Mouse (Mus musculus): Measurements from ENCODE around the gene Hrasls. TPM values are rescaled to one million over a fixed set of nuclear protein-coding genes. Genes with fewer than 3 reads are reported as not detected.

Gene Hrasls
- 731 and 838 TPM in 2 replicates for polyA plus RNA-seq (2012; rRNA removed)

- Histone ChIP-seq H3K27ac (ENCODE audit: control insufficient read depth, insufficient read depth, low read depth, low read length) (peak within 1 kb of the TSS; percentile 70; the same call in 1 of the 2 replicates), H3K4me3 (ENCODE audit: control insufficient read depth, low read depth, low read length) (peak within 1 kb of the TSS; percentile 93), H3K4me1 (ENCODE audit: control insufficient read depth, insufficient read depth, low read length) (peaks cover 6% of the 10 kb centered on the region), H3K27me3 (ENCODE audit: control insufficient read depth, insufficient read depth, low read length) (no peaks in the 10 kb centered on the region), H3K36me3 (ENCODE audit: control insufficient read depth, insufficient read depth, low read length) (no peaks in the 10 kb centered on the region)
- TF ChIP-seq CTCF (IDR thresholded peaks at IDR 0.05; ENCODE audit: control insufficient read depth, insufficient read depth, insufficient replicate concordance, low read depth, low read length), result no peak
- TF ChIP-seq POLR2A (IDR thresholded peaks at IDR 0.05; ENCODE audit: control insufficient read depth, low read depth, low read length), result peak; percentile 58; the same call in 1 of the 2 replicates
Measured at GRCm38 (mm10) chr16:29209605-29210411, at the start of gene Hrasls. Hrasls (plus strand) TSS chr16:29209695.

GRCm38 (mm10) chr16:29162271-29162670, 47.2 kb upstream of the Hrasls start:
- Histone ChIP-seq H3K27me3 (ENCODE audit: control insufficient read depth, insufficient read depth, low read length) (no peaks in the 10 kb centered on the region), H3K4me1 (ENCODE audit: control insufficient read depth, insufficient read depth, low read length) (no peaks in the 10 kb centered on the region), H3K4me3 (ENCODE audit: control insufficient read depth, low read depth, low read length) (no peak overlapping the region), H3K27ac (ENCODE audit: control insufficient read depth, insufficient read depth, low read depth, low read length) (no peak overlapping the region), H3K36me3 (ENCODE audit: control insufficient read depth, insufficient read depth, low read length) (no peaks in the 10 kb centered on the region)
- TF ChIP-seq CTCF (IDR thresholded peaks at IDR 0.05; ENCODE audit: control insufficient read depth, insufficient read depth, insufficient replicate concordance, low read depth, low read length) (no peak), POLR2A (IDR thresholded peaks at IDR 0.05; ENCODE audit: control insufficient read depth, low read depth, low read length) (no peak)

- no peak overlapping the region for H3K27ac ChIP-seq (ENCODE audit: control insufficient read depth, insufficient read depth, low read depth, low read length)
- H3K4me1 ChIP-seq (ENCODE audit: control insufficient read depth, insufficient read depth, low read length), result no peaks in the 10 kb centered on the region
- TF ChIP-seq POLR2A (IDR thresholded peaks at IDR 0.05; ENCODE audit: control insufficient read depth, low read depth, low read length), result no peak
- no peak for TF ChIP-seq CTCF (IDR thresholded peaks at IDR 0.05; ENCODE audit: control insufficient read depth, insufficient read depth, insufficient replicate concordance, low read depth, low read length)
- no peak overlapping the region for H3K4me3 ChIP-seq (ENCODE audit: control insufficient read depth, low read depth, low read length)
- H3K36me3 ChIP-seq (ENCODE audit: control insufficient read depth, insufficient read depth, low read length), result no peaks in the 10 kb centered on the region
- no peaks in the 10 kb centered on the region for H3K27me3 ChIP-seq (ENCODE audit: control insufficient read depth, insufficient read depth, low read length)
Measured at GRCm38 (mm10) chr16:29167051-29167450, 42.4 kb upstream of the Hrasls start.

GRCm38 (mm10) chr16:29171741-29172140, 37.8 kb upstream of the Hrasls start:
- Histone ChIP-seq H3K27me3 (ENCODE audit: control insufficient read depth, insufficient read depth, low read length) (no peaks in the 10 kb centered on the region), H3K27ac (ENCODE audit: control insufficient read depth, insufficient read depth, low read depth, low read length) (no peak overlapping the region), H3K36me3 (ENCODE audit: control insufficient read depth, insufficient read depth, low read length) (no peaks in the 10 kb centered on the region), H3K4me3 (ENCODE audit: control insufficient read depth, low read depth, low read length) (no peak overlapping the region), H3K4me1 (ENCODE audit: control insufficient read depth, insufficient read depth, low read length) (no peaks in the 10 kb centered on the region)
- TF ChIP-seq POLR2A (IDR thresholded peaks at IDR 0.05; ENCODE audit: control insufficient read depth, low read depth, low read length), result no peak
- TF ChIP-seq CTCF (IDR thresholded peaks at IDR 0.05; ENCODE audit: control insufficient read depth, insufficient read depth, insufficient replicate concordance, low read depth, low read length), result no peak

- H3K36me3 ChIP-seq (ENCODE audit: control insufficient read depth, insufficient read depth, low read length), result no peaks in the 10 kb centered on the region
- TF ChIP-seq POLR2A (IDR thresholded peaks at IDR 0.05; ENCODE audit: control insufficient read depth, low read depth, low read length) (no peak), CTCF (IDR thresholded peaks at IDR 0.05; ENCODE audit: control insufficient read depth, insufficient read depth, insufficient replicate concordance, low read depth, low read length) (no peak)
- H3K27me3 ChIP-seq (ENCODE audit: control insufficient read depth, insufficient read depth, low read length), result no peaks in the 10 kb centered on the region
- H3K4me1 ChIP-seq (ENCODE audit: control insufficient read depth, insufficient read depth, low read length), result no peaks in the 10 kb centered on the region
- H3K4me3 ChIP-seq (ENCODE audit: control insufficient read depth, low read depth, low read length), result no peak overlapping the region
- H3K27ac ChIP-seq (ENCODE audit: control insufficient read depth, insufficient read depth, low read depth, low read length), result no peak overlapping the region
Measured at GRCm38 (mm10) chr16:29173201-29173600, 36.3 kb upstream of the Hrasls start.

- Histone ChIP-seq H3K27me3 (ENCODE audit: control insufficient read depth, insufficient read depth, low read length) (no peaks in the 10 kb centered on the region), H3K36me3 (ENCODE audit: control insufficient read depth, insufficient read depth, low read length) (no peaks in the 10 kb centered on the region), H3K4me1 (ENCODE audit: control insufficient read depth, insufficient read depth, low read length) (no peaks in the 10 kb centered on the region), H3K4me3 (ENCODE audit: control insufficient read depth, low read depth, low read length) (no peak overlapping the region), H3K27ac (ENCODE audit: control insufficient read depth, insufficient read depth, low read depth, low read length) (no peak overlapping the region)
- TF ChIP-seq CTCF (IDR thresholded peaks at IDR 0.05; ENCODE audit: control insufficient read depth, insufficient read depth, insufficient replicate concordance, low read depth, low read length), result no peak
- TF ChIP-seq POLR2A (IDR thresholded peaks at IDR 0.05; ENCODE audit: control insufficient read depth, low read depth, low read length), result no peak
Measured at GRCm38 (mm10) chr16:29174831-29175350, 34.6 kb upstream of the Hrasls start.

GRCm38 (mm10) chr16:29192911-29193310, 16.6 kb upstream of the Hrasls start:
- Histone ChIP-seq H3K4me1 (ENCODE audit: control insufficient read depth, insufficient read depth, low read length) (no peaks in the 10 kb centered on the region), H3K36me3 (ENCODE audit: control insufficient read depth, insufficient read depth, low read length) (no peaks in the 10 kb centered on the region), H3K27ac (ENCODE audit: control insufficient read depth, insufficient read depth, low read depth, low read length) (no peak overlapping the region), H3K4me3 (ENCODE audit: control insufficient read depth, low read depth, low read length) (no peak overlapping the region), H3K27me3 (ENCODE audit: control insufficient read depth, insufficient read depth, low read length) (no peaks in the 10 kb centered on the region)
- no peak for TF ChIP-seq POLR2A (IDR thresholded peaks at IDR 0.05; ENCODE audit: control insufficient read depth, low read depth, low read length)
- TF ChIP-seq CTCF (IDR thresholded peaks at IDR 0.05; ENCODE audit: control insufficient read depth, insufficient read depth, insufficient replicate concordance, low read depth, low read length), result no peak
